Mouse (Mus musculus) C2C12 (cell line): ENCODE data around the gene Lrrc73.

Experiments used
- CEBPB ChIP-seq: IDR thresholded peaks from one replicate; pipeline ENCODE4 v1.6.1; 2011; ENCODE audit warnings: low read depth, mild to moderate bottlenecking, control low read depth, moderate library complexity
- CTCF ChIP-seq: IDR thresholded peaks from one replicate; pipeline ENCODE4 v1.5.1; 2011; ENCODE audit not compliant: control insufficient read depth, insufficient read depth, insufficient read length
- MAX ChIP-seq: IDR thresholded peaks from one replicate; pipeline ENCODE4 v1.6.1; 2011; ENCODE audit warnings: mild to moderate bottlenecking, control low read depth
- MYOD1 ChIP-seq: IDR thresholded peaks from one replicate; pipeline ENCODE4 v1.6.1; 2011; ENCODE audit warnings: low read depth; ENCODE audit not compliant: control insufficient read depth, insufficient read length
- MYOG ChIP-seq: IDR thresholded peaks from one replicate; pipeline ENCODE4 v1.6.1; 2011; ENCODE audit not compliant: control insufficient read depth, insufficient read length; ENCODE audit errors: extremely low read depth
- USF1 ChIP-seq: IDR thresholded peaks from one replicate; pipeline ENCODE4 v1.6.1; 2011; ENCODE audit warnings: low read depth, mild to moderate bottlenecking, control low read depth, moderate library complexity

DNA sequence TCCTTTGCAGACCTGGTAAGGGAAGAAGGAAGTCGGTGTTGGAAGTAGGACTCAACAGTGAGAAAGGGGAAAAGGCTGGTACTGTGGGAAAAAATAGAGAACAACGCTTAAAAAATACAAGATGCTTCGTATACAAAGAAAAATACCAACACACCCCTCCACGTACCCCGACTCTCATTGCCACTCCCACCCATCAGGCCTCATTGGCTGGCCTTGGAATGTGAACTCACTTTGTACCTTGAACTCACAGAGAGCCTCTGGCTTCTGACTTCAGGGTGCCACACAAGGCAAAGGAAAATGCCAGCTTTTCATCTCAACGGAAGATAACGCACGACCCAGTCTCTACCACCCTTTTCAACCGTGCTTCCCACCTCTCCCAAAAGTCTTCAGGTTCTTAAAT, 29.8 kb downstream of the Lrrc73 start:
- TF ChIP-seq CTCF: no peak
- no peak for TF ChIP-seq MAX
- no peak for TF ChIP-seq MYOD1
- TF ChIP-seq MYOG: no peak
- TF ChIP-seq USF1: no peak
- no peak for TF ChIP-seq CEBPB
